Mouse (Mus musculus): ENCODE results near the gene Megf11.

GRCm38 (mm10) chr9:64457596-64457995 lies 72.2 kb downstream of the Megf11 start:
- no peak for TF ChIP-seq POLR2A (IDR thresholded peaks at IDR 0.05; ENCODE audit: insufficient read depth, low read length)
- no peak for TF ChIP-seq CTCF (IDR thresholded peaks at IDR 0.05; ENCODE audit: low read depth, low read length)
- TF ChIP-seq EP300 (IDR thresholded peaks at IDR 0.05; ENCODE audit: insufficient read depth, low read depth, low read length): no peak
